In the genomic region with DNA sequence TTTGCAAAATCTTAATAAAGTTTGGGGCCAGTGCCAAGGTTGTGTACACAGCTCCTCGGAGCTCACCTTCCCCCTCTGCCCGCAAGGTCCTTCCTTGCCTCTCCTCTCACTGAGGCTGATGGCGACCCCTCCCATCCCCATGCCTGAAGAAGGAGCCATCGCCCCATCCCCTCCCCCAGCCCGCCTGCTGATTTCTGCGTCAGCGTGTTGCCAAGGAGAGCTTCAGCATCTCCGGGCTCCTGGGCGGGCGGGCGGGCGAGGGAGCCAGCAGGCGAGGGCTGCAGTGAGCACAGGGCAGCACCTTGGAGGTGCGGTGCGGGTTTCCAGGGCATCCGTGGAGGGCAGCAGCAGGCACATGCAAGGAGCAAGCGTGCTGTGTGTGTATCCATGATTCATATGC, we compare ENCODE assay signal across 8 mouse cellular contexts. TPM values are rescaled to one million over a fixed set of nuclear protein-coding genes. Genes with fewer than 3 reads are reported as not detected.
DNase-seq lines count a peak whose midpoint lies in the region; ATAC-seq and TF ChIP-seq lines count a peak whose summit lies in the region.
"Had no signal": no experiment of that assay in that cellular context is flagged by ENCODE, and none has a peak within 500 bp of the region (broad histone marks: within the 10 kb centered on the region; RNA-seq: fewer than 3 reads in every experiment).

No protein-coding gene starts in this region.

- 23% methylated on average over 17 of the region's 17 CpGs for WGBS in liver, embryonic 11.5 days
- WGBS in liver, postnatal 0 days (ENCODE audit: insufficient replicate concordance) = 31% methylated on average over 17 of the region's 17 CpGs
- WGBS in forebrain, embryonic 10.5 days = 3% methylated on average over 17 of the region's 17 CpGs
- 3% methylated on average over 17 of the region's 17 CpGs for WGBS in hindbrain, embryonic 15.5 days
- 0% methylated on average over 17 of the region's 17 CpGs for WGBS in neural tube, embryonic 11.5 days

- H3K4me3 ChIP-seq in liver, embryonic 11.5 days (ENCODE audit: low read depth, low read length) = 0 out of 2 replicates have a peak overlapping the region, but pooled peaks have one; percentile 9
- H3K4me3 ChIP-seq in liver, postnatal 0 days (ENCODE audit: low read depth, low read length) = no peak overlapping the region
- H3K4me3 ChIP-seq in forebrain, embryonic 10.5 days = peak overlapping the region; percentile 46
- H3K4me3 ChIP-seq in hindbrain, embryonic 15.5 days = peak overlapping the region; percentile 9; the same call in 1 of the 2 replicates
- peak overlapping the region; percentile 13 for H3K4me3 ChIP-seq in neural tube, embryonic 11.5 days (ENCODE audit: low read depth, low read length)

- no peak for TF ChIP-seq CTCF in liver, postnatal 0 days (IDR thresholded peaks at IDR 0.05; ENCODE audit: low read depth)

- H3K27me3 ChIP-seq in liver, embryonic 11.5 days (replicated peaks; ENCODE audit: control insufficient read depth, insufficient read depth, low read length) = peaks cover 7% of the 10 kb centered on the region
- H3K27me3 ChIP-seq in liver, postnatal 0 days (ENCODE audit: insufficient read depth, low read length) = no peaks in the 10 kb centered on the region
- H3K27me3 ChIP-seq in forebrain, embryonic 10.5 days (ENCODE audit: poor library complexity, severe bottlenecking) = peaks cover 42% of the 10 kb centered on the region
- H3K27me3 ChIP-seq in hindbrain, embryonic 15.5 days = no peaks in the 10 kb centered on the region
- H3K27me3 ChIP-seq in neural tube, embryonic 11.5 days (ENCODE audit: control insufficient read depth, insufficient read depth, low read length) = no peaks in the 10 kb centered on the region

- no peak overlapping the region for H3K27ac ChIP-seq in liver, embryonic 11.5 days (ENCODE audit: low read depth, low read length)
- H3K27ac ChIP-seq in liver, postnatal 0 days (ENCODE audit: low read depth) = no peak overlapping the region
- H3K27ac ChIP-seq in forebrain, embryonic 10.5 days = peak overlapping the region; percentile 70
- peak overlapping the region; percentile 32 for H3K27ac ChIP-seq in hindbrain, embryonic 15.5 days (replicated peaks)
- H3K27ac ChIP-seq in neural tube, embryonic 11.5 days (ENCODE audit: low read depth, low read length) = peak overlapping the region; percentile 50; the same call in 1 of the 2 replicates
- H3K27ac ChIP-seq: liver, embryonic 14.5 days had no signal

- no peak overlapping the region for H3K9ac ChIP-seq in liver, embryonic 11.5 days (ENCODE audit: low read depth, low read length)
- H3K9ac ChIP-seq in liver, postnatal 0 days (replicated peaks) = no peak overlapping the region
- no peak overlapping the region; the same call in 1 of the 2 replicates for H3K9ac ChIP-seq in hindbrain, embryonic 15.5 days
- peak overlapping the region; percentile 35; the same call in 1 of the 2 replicates for H3K9ac ChIP-seq in neural tube, embryonic 11.5 days (ENCODE audit: low read length)
- H3K9ac ChIP-seq: liver, embryonic 14.5 days had no signal

- H3K36me3 ChIP-seq in liver, embryonic 11.5 days (ENCODE audit: control insufficient read depth, insufficient read depth, low read length) = no peaks in the 10 kb centered on the region
- no peaks in the 10 kb centered on the region for H3K36me3 ChIP-seq in liver, postnatal 0 days (replicated peaks; ENCODE audit: insufficient read depth, low read length)
- peaks cover 30% of the 10 kb centered on the region for H3K36me3 ChIP-seq in forebrain, embryonic 10.5 days (replicated peaks)
- H3K36me3 ChIP-seq in hindbrain, embryonic 15.5 days = peaks cover 15% of the 10 kb centered on the region
- no peaks in the 10 kb centered on the region; the same call in 1 of the 2 replicates for H3K36me3 ChIP-seq in neural tube, embryonic 11.5 days (ENCODE audit: control insufficient read depth, insufficient read depth, low read length)

- TF ChIP-seq EP300 in liver, postnatal 0 days (IDR thresholded peaks at IDR 0.05; ENCODE audit: low read depth) = no peak

- DNase-seq in liver, embryonic 11.5 days (ENCODE audit: low spot score) = no peak
- no peak for DNase-seq in liver, postnatal 0 days
- peak; percentile 38 for DNase-seq in forebrain, embryonic 10.5 days (ENCODE audit: extremely low spot score, low spot score)
- peak; percentile 67 for DNase-seq in neural tube, embryonic 11.5 days (ENCODE audit: low spot score)
- no peak for DNase-seq in adipocyte (ENCODE audit: low spot score)
- DNase-seq in urinary bladder, postnatal 14 days (ENCODE audit: low spot score) = no peak

- ATAC-seq in liver, embryonic 11.5 days (replicated peaks; ENCODE audit: low FRiP score) = no peak
- ATAC-seq in liver, postnatal 0 days = no peak
- ATAC-seq in hindbrain, embryonic 15.5 days (ENCODE audit: low FRiP score, low read depth) = peak; percentile 55
- peak; percentile 59 for ATAC-seq in neural tube, embryonic 11.5 days (ENCODE audit: insufficient read depth, low FRiP score, low TSS enrichment)

- H3K4me1 ChIP-seq in liver, embryonic 11.5 days (replicated peaks; ENCODE audit: control insufficient read depth, insufficient read depth, low read length) = no peaks in the 10 kb centered on the region; the same call in 1 of the 2 replicates
- no peaks in the 10 kb centered on the region for H3K4me1 ChIP-seq in liver, postnatal 0 days (ENCODE audit: insufficient read depth)
- peaks cover 47% of the 10 kb centered on the region for H3K4me1 ChIP-seq in forebrain, embryonic 10.5 days
- H3K4me1 ChIP-seq in hindbrain, embryonic 15.5 days (replicated peaks) = peaks cover 40% of the 10 kb centered on the region
- H3K4me1 ChIP-seq in neural tube, embryonic 11.5 days (ENCODE audit: control insufficient read depth, insufficient read depth, low read length) = peaks cover 20% of the 10 kb centered on the region

- H3K9me3 ChIP-seq in liver, embryonic 11.5 days (ENCODE audit: control insufficient read depth, low read length) = no peaks in the 10 kb centered on the region
- H3K9me3 ChIP-seq in liver, postnatal 0 days (ENCODE audit: low read length) = no peaks in the 10 kb centered on the region
- H3K9me3 ChIP-seq in forebrain, embryonic 10.5 days = no peaks in the 10 kb centered on the region; the same call in 1 of the 2 replicates
- no peaks in the 10 kb centered on the region for H3K9me3 ChIP-seq in hindbrain, embryonic 15.5 days
- no peaks in the 10 kb centered on the region for H3K9me3 ChIP-seq in neural tube, embryonic 11.5 days (ENCODE audit: control insufficient read depth, low read length)

- peak overlapping the region; percentile 37 for H3K4me2 ChIP-seq in liver, embryonic 11.5 days
- no peak overlapping the region for H3K4me2 ChIP-seq in liver, postnatal 0 days (ENCODE audit: low read depth, low read length)
- peak overlapping the region; percentile 47 for H3K4me2 ChIP-seq in hindbrain, embryonic 15.5 days
- peak overlapping the region; percentile 33 for H3K4me2 ChIP-seq in neural tube, embryonic 11.5 days (ENCODE audit: low read depth)

RNA-seq across cellular contexts. Expression of a gene that starts 28.4 kb away (rescaled TPM):
- polyA plus RNA-seq in liver, embryonic 11.5 days (2014; fragmentation: Nextera tagmentation; extraction: Ambion mirVana) = 13.3 and 13.6 TPM in 2 replicates
- polyA plus RNA-seq in liver, postnatal 0 days (2015; fragmentation: Nextera tagmentation; extraction: Ambion mirVana) = 3.4 and 3.7 TPM in 2 replicates
- 5.2 and 5.9 TPM in 2 replicates for polyA plus RNA-seq in forebrain, embryonic 10.5 days (2016; fragmentation: Nextera tagmentation; extraction: Ambion mirVana)
- 76.3 and 85.5 TPM in 2 replicates for polyA plus RNA-seq in hindbrain, embryonic 15.5 days (2015; fragmentation: Nextera tagmentation; extraction: Ambion mirVana)
- 14.7 and 16.0 TPM in 2 replicates for polyA plus RNA-seq in neural tube, embryonic 11.5 days (2014; fragmentation: Nextera tagmentation; extraction: Ambion mirVana)

RNA-seq across cellular contexts. Expression of a gene that starts 37.0 kb away (rescaled TPM):
- polyA plus RNA-seq in liver, embryonic 11.5 days (2014; fragmentation: Nextera tagmentation; extraction: Ambion mirVana) = not detected in 2 replicates
- 0.20 TPM in 1 of 2 replicates, not detected in the other for polyA plus RNA-seq in liver, postnatal 0 days (2015; fragmentation: Nextera tagmentation; extraction: Ambion mirVana)
- not detected in 2 replicates for polyA plus RNA-seq in forebrain, embryonic 10.5 days (2016; fragmentation: Nextera tagmentation; extraction: Ambion mirVana)
- 0.24 and 0.45 TPM in 2 replicates for polyA plus RNA-seq in hindbrain, embryonic 15.5 days (2015; fragmentation: Nextera tagmentation; extraction: Ambion mirVana)
- not detected in 2 replicates for polyA plus RNA-seq in neural tube, embryonic 11.5 days (2014; fragmentation: Nextera tagmentation; extraction: Ambion mirVana)
- polyA plus RNA-seq: liver, embryonic 14.5 days had no signal

RNA-seq across cellular contexts. Expression of a gene that starts 41.5 kb away (rescaled TPM):
- 6.5 and 7.8 TPM in 2 replicates for polyA plus RNA-seq in liver, embryonic 11.5 days (2014; fragmentation: Nextera tagmentation; extraction: Ambion mirVana)
- 1.7 TPM in 2 replicates for polyA plus RNA-seq in liver, postnatal 0 days (2015; fragmentation: Nextera tagmentation; extraction: Ambion mirVana)
- polyA plus RNA-seq in forebrain, embryonic 10.5 days (2016; fragmentation: Nextera tagmentation; extraction: Ambion mirVana) = 10.9 and 12.7 TPM in 2 replicates
- polyA plus RNA-seq in hindbrain, embryonic 15.5 days (2015; fragmentation: Nextera tagmentation; extraction: Ambion mirVana) = 17.3 and 21.7 TPM in 2 replicates
- 8.6 and 8.8 TPM in 2 replicates for polyA plus RNA-seq in neural tube, embryonic 11.5 days (2014; fragmentation: Nextera tagmentation; extraction: Ambion mirVana)

Comparison
In these comparisons a context has a peak if more than half of its experiments do, and no peak if none do; other contexts are left out.
1. ATAC-seq: peak in hindbrain, embryonic 15.5 days (single experiment) and neural tube, embryonic 11.5 days (single experiment); none in liver, embryonic 11.5 days (single experiment) and liver, postnatal 0 days (single experiment).
2. DNase-seq: peak in forebrain, embryonic 10.5 days (single experiment) and neural tube, embryonic 11.5 days (single experiment); none in liver, embryonic 11.5 days (single experiment), liver, postnatal 0 days (single experiment), adipocyte (single experiment) and urinary bladder, postnatal 14 days (single experiment).
3. H3K27ac ChIP-seq: peak in forebrain, embryonic 10.5 days (single experiment), hindbrain, embryonic 15.5 days (single experiment) and neural tube, embryonic 11.5 days (single experiment); none in liver, embryonic 11.5 days (single experiment) and liver, postnatal 0 days (single experiment).